Mouse (Mus musculus): ENCODE results near the gene Thumpd2.
A peak's percentile ranks its signal among the peaks of the same experiment; 100 is the strongest.

- TF ChIP-seq CTCF (IDR thresholded peaks at IDR 0.05; ENCODE audit: borderline replicate concordance, insufficient read depth, low read depth, low read length) (peak; percentile 23; the same call in 1 of the 2 replicates), POLR2A (IDR thresholded peaks at IDR 0.05; ENCODE audit: borderline replicate concordance, insufficient read depth, low read length) (no peak)
Measured at GRCm38 (mm10) chr17:81045525-81046150, 19.2 kb downstream of the Thumpd2 start.
